Mouse (Mus musculus): ENCODE measurements around the gene Klk14. TPM values are rescaled to one million over a fixed set of nuclear protein-coding genes. Genes with fewer than 3 reads are reported as not detected.

Gene Klk14
- polyA plus RNA-seq, 1 experiment from 2014 or later: not detected

DNA sequence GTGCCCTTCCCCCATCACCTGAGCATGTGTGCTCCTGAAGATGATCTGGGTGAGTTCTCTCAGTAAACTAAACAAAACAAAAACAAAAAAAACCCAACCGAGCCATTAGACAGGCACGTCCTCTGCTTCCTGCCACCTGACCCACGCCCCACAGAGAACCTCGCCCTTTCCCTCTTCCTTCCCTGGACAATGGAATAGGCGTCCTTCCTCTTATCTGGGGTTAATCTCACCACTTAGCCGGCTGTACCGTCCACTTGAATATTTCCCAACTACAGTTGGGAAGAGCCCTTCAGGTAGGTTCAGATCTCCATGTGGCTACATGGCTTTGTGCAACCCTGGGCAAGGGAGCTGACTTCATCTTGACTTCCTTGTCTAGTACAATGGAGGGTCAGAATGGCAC lies 5.1 kb upstream of the Klk14 start:
- H3K9me3 ChIP-seq (replicated peaks; ENCODE audit: control insufficient read depth, low read length): no peaks in the 10 kb centered on the region
- H3K4me3 ChIP-seq (ENCODE audit: low read depth, low read length): no peak overlapping the region
- ATAC-seq (replicated peaks; ENCODE audit: insufficient number of reproducible peaks, low FRiP score, low TSS enrichment): no peak
- no peak overlapping the region for H3K4me2 ChIP-seq
- H3K27ac ChIP-seq (ENCODE audit: low read depth, low read length): no peak overlapping the region
- no peaks in the 10 kb centered on the region for H3K27me3 ChIP-seq (ENCODE audit: control insufficient read depth, insufficient read depth, low read length)
- 39% methylated on average over 7 of the region's 7 CpGs for WGBS (ENCODE audit: insufficient replicate concordance)
- no peaks in the 10 kb centered on the region for H3K4me1 ChIP-seq (ENCODE audit: control insufficient read depth, insufficient read depth, low read length)
- no peaks in the 10 kb centered on the region for H3K36me3 ChIP-seq (ENCODE audit: control insufficient read depth, insufficient read depth, low read length)
- no peak overlapping the region for H3K9ac ChIP-seq (ENCODE audit: low read depth, low read length)

DNA sequence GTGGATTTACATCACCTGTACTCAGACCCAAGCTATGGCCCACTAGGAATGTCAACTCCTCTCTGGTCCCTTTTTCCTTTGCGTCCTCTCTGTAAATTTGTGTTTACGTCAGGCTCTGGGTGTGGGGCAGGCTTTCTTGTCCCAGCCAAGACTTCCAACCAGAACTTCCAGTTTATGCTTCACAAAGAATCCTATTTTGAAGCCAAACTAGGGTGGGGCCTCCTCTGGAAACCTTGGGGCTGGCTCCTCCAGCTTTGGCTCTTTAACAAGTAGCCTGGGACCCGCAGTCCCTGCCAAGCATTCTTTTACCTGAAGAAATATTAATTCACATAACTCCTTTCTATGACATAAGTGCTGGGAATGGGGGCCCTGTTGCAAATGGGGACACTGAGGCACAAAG lies 19.8 kb downstream of the Klk14 start:
- H3K9me3 ChIP-seq (replicated peaks; ENCODE audit: control insufficient read depth, low read length): no peaks in the 10 kb centered on the region
- H3K4me2 ChIP-seq: no peak overlapping the region
- no peaks in the 10 kb centered on the region for H3K36me3 ChIP-seq (ENCODE audit: control insufficient read depth, insufficient read depth, low read length)
- H3K4me3 ChIP-seq (ENCODE audit: low read depth, low read length): no peak overlapping the region
- H3K4me1 ChIP-seq (ENCODE audit: control insufficient read depth, insufficient read depth, low read length): no peaks in the 10 kb centered on the region
- WGBS (ENCODE audit: insufficient replicate concordance): 92% methylated on average over 3 of the region's 3 CpGs
- H3K27ac ChIP-seq (ENCODE audit: low read depth, low read length): no peak overlapping the region
- no peak overlapping the region for H3K9ac ChIP-seq (ENCODE audit: low read depth, low read length)
- no peak for ATAC-seq (replicated peaks; ENCODE audit: insufficient number of reproducible peaks, low FRiP score, low TSS enrichment)
- peaks cover 6% of the 10 kb centered on the region; the same call in 1 of the 2 replicates for H3K27me3 ChIP-seq (ENCODE audit: control insufficient read depth, insufficient read depth, low read length)

DNA sequence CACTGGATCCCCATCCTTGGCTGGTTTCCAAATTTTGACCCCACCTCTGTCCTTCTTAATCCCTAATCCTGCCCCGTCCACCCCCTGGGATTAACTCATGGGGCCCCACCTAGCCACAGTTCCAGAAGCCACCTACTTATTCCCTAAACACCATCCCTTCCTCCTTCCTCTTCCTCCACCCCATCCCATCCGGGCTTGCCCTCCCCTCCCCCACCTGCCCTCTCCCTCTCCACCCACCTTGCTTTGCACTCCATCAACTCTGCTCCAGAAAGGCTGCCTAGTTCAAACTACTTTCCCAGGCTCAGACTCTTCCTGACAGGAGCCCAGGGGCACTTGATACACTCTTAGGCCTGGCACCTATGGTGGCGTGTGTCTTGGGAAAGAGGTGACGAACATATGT lies 22.0 kb downstream of the Klk14 start, which contains the start of gene Klk13:
Klk13 (plus strand) TSS at position 301 of the 400 bp plus-strand sequence.
- no peaks in the 10 kb centered on the region for H3K36me3 ChIP-seq (ENCODE audit: control insufficient read depth, insufficient read depth, low read length)
- WGBS (ENCODE audit: insufficient replicate concordance): 50% methylated on average over 4 of the region's 4 CpGs
- H3K4me3 ChIP-seq (ENCODE audit: low read depth, low read length): no peak within 1 kb of the TSS
- H3K9ac ChIP-seq (ENCODE audit: low read depth, low read length): no peak within 1 kb of the TSS
- H3K9me3 ChIP-seq (replicated peaks; ENCODE audit: control insufficient read depth, low read length): no peaks in the 10 kb centered on the region
- H3K4me2 ChIP-seq: peak within 1 kb of the TSS; percentile 47
- H3K27me3 ChIP-seq (ENCODE audit: control insufficient read depth, insufficient read depth, low read length): peaks cover 6% of the 10 kb centered on the region; the same call in 1 of the 2 replicates
- no peaks in the 10 kb centered on the region for H3K4me1 ChIP-seq (ENCODE audit: control insufficient read depth, insufficient read depth, low read length)
- ATAC-seq (replicated peaks; ENCODE audit: insufficient number of reproducible peaks, low FRiP score, low TSS enrichment): no peak
- no peak within 1 kb of the TSS for H3K27ac ChIP-seq (ENCODE audit: low read depth, low read length)

DNA sequence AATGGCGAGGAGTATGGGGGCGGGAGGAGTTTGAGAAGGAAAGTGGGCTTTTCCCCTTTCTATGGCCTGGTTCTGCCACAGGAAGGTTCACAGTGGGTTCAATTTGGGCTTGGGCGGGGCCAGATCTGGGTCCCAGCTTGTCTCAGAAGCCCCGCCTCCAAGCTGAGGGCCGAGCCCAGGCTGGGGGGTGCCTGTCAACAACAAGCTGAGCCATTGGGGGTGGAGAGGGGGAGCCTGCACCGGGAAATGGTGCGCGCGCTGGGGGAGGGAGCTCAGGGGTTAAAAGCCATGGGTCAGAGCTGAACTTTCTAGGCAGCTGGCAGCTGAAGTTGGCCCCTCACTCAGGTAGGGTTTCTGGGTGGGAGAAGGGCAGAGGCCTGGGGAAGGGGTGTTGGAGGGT lies 22.7 kb downstream of the Klk14 start:
- Histone ChIP-seq H3K27ac (ENCODE audit: low read depth, low read length) (no peak overlapping the region), H3K9ac (ENCODE audit: low read depth, low read length) (no peak overlapping the region), H3K36me3 (ENCODE audit: control insufficient read depth, insufficient read depth, low read length) (no peaks in the 10 kb centered on the region), H3K4me2 (peak overlapping the region; percentile 47), H3K4me3 (ENCODE audit: low read depth, low read length) (no peak overlapping the region), H3K4me1 (ENCODE audit: control insufficient read depth, insufficient read depth, low read length) (no peaks in the 10 kb centered on the region), H3K27me3 (ENCODE audit: control insufficient read depth, insufficient read depth, low read length) (peaks cover 6% of the 10 kb centered on the region; the same call in 1 of the 2 replicates), H3K9me3 (replicated peaks; ENCODE audit: control insufficient read depth, low read length) (no peaks in the 10 kb centered on the region)
- 0 out of 2 replicates have a peak, but pooled peaks have one; percentile 25 for ATAC-seq (replicated peaks; ENCODE audit: insufficient number of reproducible peaks, low FRiP score, low TSS enrichment)
- WGBS (ENCODE audit: insufficient replicate concordance): 7% methylated on average over 9 of the region's 9 CpGs

DNA sequence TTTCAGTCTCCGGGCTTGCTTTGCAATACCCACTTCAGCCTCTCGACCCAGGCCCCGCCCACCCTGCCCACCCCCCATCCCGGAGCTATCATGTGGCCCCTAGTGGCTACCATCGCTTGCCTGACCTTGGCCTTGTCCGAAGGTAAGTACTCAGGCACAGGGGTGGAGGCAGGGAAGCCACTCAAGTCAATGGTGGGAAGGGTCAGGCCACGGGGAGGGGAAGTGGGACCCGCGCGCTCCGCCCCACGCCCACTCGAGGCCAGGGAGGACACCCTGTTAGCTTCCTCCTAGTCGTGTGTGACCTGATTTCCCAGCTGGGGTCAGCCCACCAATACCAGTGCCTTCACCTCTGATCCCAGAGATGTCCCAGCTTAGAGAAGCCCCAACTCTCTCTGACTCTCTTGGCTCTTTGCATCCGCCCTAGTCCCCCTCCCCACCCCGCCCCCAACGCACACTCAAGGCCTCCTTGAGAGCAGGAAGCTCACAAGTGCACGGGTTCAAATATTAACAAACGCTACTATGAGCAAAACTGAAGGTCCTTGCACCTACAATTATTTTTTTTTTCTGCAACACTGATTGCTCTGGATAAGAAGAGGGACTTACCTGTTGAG lies 23.6 kb downstream of the Klk14 start:
- ATAC-seq (replicated peaks; ENCODE audit: insufficient number of reproducible peaks, low FRiP score, low TSS enrichment): no peak; the same call in 1 of the 2 replicates
- H3K27me3 ChIP-seq (ENCODE audit: control insufficient read depth, insufficient read depth, low read length): peaks cover 6% of the 10 kb centered on the region; the same call in 1 of the 2 replicates
- 7% methylated on average over 19 of the region's 19 CpGs for WGBS (ENCODE audit: insufficient replicate concordance)
- H3K27ac ChIP-seq (ENCODE audit: low read depth, low read length): no peak overlapping the region
- no peak overlapping the region for H3K4me3 ChIP-seq (ENCODE audit: low read depth, low read length)
- no peaks in the 10 kb centered on the region for H3K9me3 ChIP-seq (replicated peaks; ENCODE audit: control insufficient read depth, low read length)
- H3K36me3 ChIP-seq (ENCODE audit: control insufficient read depth, insufficient read depth, low read length): no peaks in the 10 kb centered on the region
- no peaks in the 10 kb centered on the region for H3K4me1 ChIP-seq (ENCODE audit: control insufficient read depth, insufficient read depth, low read length)
- no peak overlapping the region for H3K9ac ChIP-seq (ENCODE audit: low read depth, low read length)
- H3K4me2 ChIP-seq: peak overlapping the region; percentile 47

Other genes starting within 250 kb of the Klk14 start
- not detected in 2 replicates for gene Cldnd2, start 249.6 kb upstream of the Klk14 start, polyA plus RNA-seq (2014; fragmentation: Nextera tagmentation; extraction: Ambion mirVana)
- gene Etfb, start 246.3 kb upstream of the Klk14 start, polyA plus RNA-seq (2014; fragmentation: Nextera tagmentation; extraction: Ambion mirVana): 538 and 556 TPM in 2 replicates
- not detected in 2 replicates for gene Gm45233, start 246.3 kb upstream of the Klk14 start, polyA plus RNA-seq (2014; fragmentation: Nextera tagmentation; extraction: Ambion mirVana)
- 0.99 and 1.9 TPM in 2 replicates for gene Vsig10l, start 227.3 kb upstream of the Klk14 start, polyA plus RNA-seq (2014; fragmentation: Nextera tagmentation; extraction: Ambion mirVana)
- 0.10 and 0.11 TPM in 2 replicates for gene Iglon5, start 200.3 kb upstream of the Klk14 start, polyA plus RNA-seq (2014; fragmentation: Nextera tagmentation; extraction: Ambion mirVana)
- gene 4931406B18Rik, start 184.5 kb upstream of the Klk14 start, polyA plus RNA-seq (2014; fragmentation: Nextera tagmentation; extraction: Ambion mirVana): not detected in 2 replicates
- 0.44 and 0.79 TPM in 2 replicates for gene Cd33, start 146.0 kb upstream of the Klk14 start, polyA plus RNA-seq (2014; fragmentation: Nextera tagmentation; extraction: Ambion mirVana)
- 1.2 and 1.9 TPM in 2 replicates for gene Zfp658, start 128.2 kb upstream of the Klk14 start, polyA plus RNA-seq (2014; fragmentation: Nextera tagmentation; extraction: Ambion mirVana)
- gene Zfp719, start 110.8 kb upstream of the Klk14 start, polyA plus RNA-seq (2014; fragmentation: Nextera tagmentation; extraction: Ambion mirVana): 8.0 TPM in 2 replicates
- gene Zfp819, start 83.2 kb upstream of the Klk14 start, polyA plus RNA-seq (2014; fragmentation: Nextera tagmentation; extraction: Ambion mirVana): 0.21 TPM in 1 of 2 replicates, not detected in the other
- gene Ceacam18, start 55.7 kb upstream of the Klk14 start, polyA plus RNA-seq (2014; fragmentation: Nextera tagmentation; extraction: Ambion mirVana): not detected in 2 replicates
- gene Siglece, start 30.3 kb upstream of the Klk14 start, polyA plus RNA-seq (2014; fragmentation: Nextera tagmentation; extraction: Ambion mirVana): 0.23 and 0.37 TPM in 2 replicates
- gene Ctu1, start 18.4 kb upstream of the Klk14 start, polyA plus RNA-seq (2014; fragmentation: Nextera tagmentation; extraction: Ambion mirVana): 4.2 and 5.1 TPM in 2 replicates
- 0.70 and 0.83 TPM in 2 replicates for gene Klk13, start 22.1 kb downstream of the Klk14 start, polyA plus RNA-seq (2014; fragmentation: Nextera tagmentation; extraction: Ambion mirVana)
- not detected in 2 replicates for gene Klk12, start 78.5 kb downstream of the Klk14 start, polyA plus RNA-seq (2014; fragmentation: Nextera tagmentation; extraction: Ambion mirVana)
- not detected in 2 replicates for gene Klk11, start 84.2 kb downstream of the Klk14 start, polyA plus RNA-seq (2014; fragmentation: Nextera tagmentation; extraction: Ambion mirVana)
- 0.26 TPM in 1 of 2 replicates, not detected in the other for gene Klk10, start 90.6 kb downstream of the Klk14 start, polyA plus RNA-seq (2014; fragmentation: Nextera tagmentation; extraction: Ambion mirVana)
- not detected in 2 replicates for gene Klk9, start 101.5 kb downstream of the Klk14 start, polyA plus RNA-seq (2014; fragmentation: Nextera tagmentation; extraction: Ambion mirVana)
- gene Klk8, start 107.2 kb downstream of the Klk14 start, polyA plus RNA-seq (2014; fragmentation: Nextera tagmentation; extraction: Ambion mirVana): 26.3 and 32.1 TPM in 2 replicates
- 0.09 TPM in 1 of 2 replicates, not detected in the other for gene Klk7, start 120.9 kb downstream of the Klk14 start, polyA plus RNA-seq (2014; fragmentation: Nextera tagmentation; extraction: Ambion mirVana)
- not detected in 2 replicates for gene Klk6, start 134.1 kb downstream of the Klk14 start, polyA plus RNA-seq (2014; fragmentation: Nextera tagmentation; extraction: Ambion mirVana)
- gene Klk5, start 151.6 kb downstream of the Klk14 start, polyA plus RNA-seq (2014; fragmentation: Nextera tagmentation; extraction: Ambion mirVana): not detected in 2 replicates
- not detected in 2 replicates for gene Klk4, start 190.7 kb downstream of the Klk14 start, polyA plus RNA-seq (2014; fragmentation: Nextera tagmentation; extraction: Ambion mirVana)
- gene Klk15, start 243.3 kb downstream of the Klk14 start, polyA plus RNA-seq (2014; fragmentation: Nextera tagmentation; extraction: Ambion mirVana): not detected in 2 replicates

Measured in heart, embryonic 11.5 days (tissue).